Mouse (Mus musculus): Measurements from ENCODE around the gene Prx. TPM values are rescaled to one million over a fixed set of nuclear protein-coding genes. Genes with fewer than 3 reads are reported as not detected.

Gene Prx
- polyA plus RNA-seq, 1 experiment from 2014 or later = 13.0 TPM

DNA sequence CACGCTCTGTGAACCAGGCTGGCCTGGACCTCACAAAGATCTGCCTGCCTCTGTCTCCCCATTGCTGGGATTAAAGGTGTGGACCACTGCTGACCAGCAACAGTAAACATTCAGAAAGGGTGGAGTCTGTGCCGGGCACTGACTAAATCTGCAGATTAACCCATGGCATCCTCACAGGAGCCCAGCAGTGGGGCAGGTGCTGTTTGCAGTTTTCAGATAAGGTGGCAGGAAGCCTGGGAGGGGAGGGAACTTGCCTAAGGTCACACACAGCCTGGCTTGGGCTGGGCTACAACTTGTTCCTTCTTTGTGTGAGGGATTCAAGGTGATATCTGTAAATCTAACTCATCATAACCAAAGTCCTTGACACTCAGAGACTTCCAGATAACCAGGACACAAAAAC, 41.4 kb downstream of the Prx start:
- peaks cover 4% of the 10 kb centered on the region for H3K36me3 ChIP-seq (ENCODE audit: control insufficient read depth, insufficient read depth, low read length)
- H3K4me3 ChIP-seq (ENCODE audit: low read length) = no peak overlapping the region
- peaks cover 2% of the 10 kb centered on the region; the same call in 1 of the 2 replicates for H3K4me1 ChIP-seq (replicated peaks; ENCODE audit: control insufficient read depth, insufficient read depth, low read length)
- no peak overlapping the region for H3K9ac ChIP-seq (ENCODE audit: low read length)
- no peaks in the 10 kb centered on the region for H3K9me3 ChIP-seq (ENCODE audit: control insufficient read depth, low read length)
- 58% methylated on average over 2 of the region's 2 CpGs for WGBS
- H3K27ac ChIP-seq (ENCODE audit: low read length) = no peak overlapping the region
- no peaks in the 10 kb centered on the region for H3K27me3 ChIP-seq (ENCODE audit: control insufficient read depth, insufficient read depth, low read depth, low read length)
- ATAC-seq (ENCODE audit: low read depth) = no peak
- no peak overlapping the region for H3K4me2 ChIP-seq (ENCODE audit: low read depth, low read length)

DNA sequence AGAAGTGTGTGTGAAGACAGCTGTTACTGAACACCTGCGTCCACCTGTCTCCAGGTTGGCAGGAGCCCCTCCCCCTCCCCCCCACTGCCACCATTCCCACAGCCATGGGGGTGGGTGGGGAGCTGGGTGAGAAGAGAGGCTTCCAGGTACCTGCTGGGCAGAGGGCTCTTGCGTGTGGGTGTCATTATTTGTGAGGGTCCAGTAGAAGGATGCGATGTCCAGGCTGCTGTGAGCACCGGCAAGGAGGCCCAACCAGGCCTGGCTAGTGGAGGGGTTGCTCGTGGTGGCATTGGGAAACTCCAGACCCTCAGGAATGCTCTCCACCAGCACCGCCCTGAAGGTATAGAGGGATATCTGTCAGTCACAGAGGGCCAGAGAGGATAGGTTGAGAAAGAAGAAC, 41.8 kb downstream of the Prx start:
- Histone ChIP-seq H3K9ac (ENCODE audit: low read length) (no peak overlapping the region), H3K27me3 (ENCODE audit: control insufficient read depth, insufficient read depth, low read depth, low read length) (no peaks in the 10 kb centered on the region), H3K4me1 (replicated peaks; ENCODE audit: control insufficient read depth, insufficient read depth, low read length) (peaks cover 2% of the 10 kb centered on the region; the same call in 1 of the 2 replicates), H3K36me3 (ENCODE audit: control insufficient read depth, insufficient read depth, low read length) (peaks cover 3% of the 10 kb centered on the region), H3K9me3 (ENCODE audit: control insufficient read depth, low read length) (no peaks in the 10 kb centered on the region), H3K4me3 (ENCODE audit: low read length) (no peak overlapping the region), H3K4me2 (ENCODE audit: low read depth, low read length) (no peak overlapping the region), H3K27ac (ENCODE audit: low read length) (no peak overlapping the region)
- WGBS = 79% methylated on average over 6 of the region's 6 CpGs
- no peak for ATAC-seq (ENCODE audit: low read depth)

DNA sequence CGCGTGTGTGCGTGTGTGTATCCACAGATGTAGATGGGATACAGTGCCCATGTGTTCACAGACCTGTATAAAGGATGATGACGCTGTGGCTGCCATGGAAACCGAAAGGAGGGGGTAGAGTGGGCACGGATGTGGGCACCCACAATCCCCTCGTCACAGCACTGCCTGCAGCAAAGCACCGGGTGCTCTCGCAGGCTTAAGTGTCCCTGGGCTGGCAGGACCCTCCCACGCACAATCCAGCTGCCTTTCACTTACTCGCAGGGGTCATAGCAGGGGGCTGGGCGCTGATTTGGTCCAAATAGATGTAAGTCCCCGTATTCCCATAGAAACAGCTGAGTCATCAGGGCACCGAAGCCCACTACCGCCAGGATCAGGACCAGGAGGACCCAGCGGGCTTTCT, 42.3 kb downstream of the Prx start:
- Histone ChIP-seq H3K27me3 (ENCODE audit: control insufficient read depth, insufficient read depth, low read depth, low read length) (no peaks in the 10 kb centered on the region), H3K36me3 (ENCODE audit: control insufficient read depth, insufficient read depth, low read length) (no peaks in the 10 kb centered on the region; the same call in 1 of the 2 replicates), H3K27ac (ENCODE audit: low read length) (no peak overlapping the region), H3K4me3 (ENCODE audit: low read length) (no peak overlapping the region), H3K4me2 (ENCODE audit: low read depth, low read length) (no peak overlapping the region), H3K9ac (ENCODE audit: low read length) (no peak overlapping the region), H3K4me1 (replicated peaks; ENCODE audit: control insufficient read depth, insufficient read depth, low read length) (peaks cover 2% of the 10 kb centered on the region; the same call in 1 of the 2 replicates), H3K9me3 (ENCODE audit: control insufficient read depth, low read length) (no peaks in the 10 kb centered on the region)
- WGBS = 70% methylated on average over 16 of the region's 16 CpGs
- ATAC-seq (ENCODE audit: low read depth) = peak; percentile 24; the same call in 1 of the 2 replicates

DNA sequence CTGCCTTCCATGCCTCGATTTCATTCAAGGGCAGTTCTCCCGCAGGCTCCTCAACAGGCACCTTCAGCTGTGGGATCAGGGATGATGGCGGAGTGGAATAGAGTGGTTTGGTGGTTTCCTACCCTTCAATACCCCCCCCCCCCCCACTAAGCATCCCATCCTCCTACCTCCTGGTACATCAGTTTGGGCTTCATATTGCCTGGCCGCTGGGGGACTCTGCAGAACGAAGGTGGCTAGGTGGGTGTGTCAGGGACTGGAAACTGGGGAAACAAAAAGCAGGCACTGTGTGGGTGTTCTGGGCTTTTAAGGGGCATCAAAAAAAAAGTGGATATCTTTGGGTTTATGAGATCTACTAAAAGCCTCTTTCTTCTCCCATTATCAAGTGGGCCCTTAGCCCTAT, 42.8 kb downstream of the Prx start:
- H3K36me3 ChIP-seq (ENCODE audit: control insufficient read depth, insufficient read depth, low read length) = no peaks in the 10 kb centered on the region; the same call in 1 of the 2 replicates
- no peaks in the 10 kb centered on the region for H3K27me3 ChIP-seq (ENCODE audit: control insufficient read depth, insufficient read depth, low read depth, low read length)
- peak overlapping the region; percentile 57 for H3K4me3 ChIP-seq (ENCODE audit: low read length)
- 53% methylated on average over 5 of the region's 5 CpGs for WGBS
- peak overlapping the region; percentile 70 for H3K9ac ChIP-seq (ENCODE audit: low read length)
- peaks cover 2% of the 10 kb centered on the region; the same call in 1 of the 2 replicates for H3K4me1 ChIP-seq (replicated peaks; ENCODE audit: control insufficient read depth, insufficient read depth, low read length)
- H3K27ac ChIP-seq (ENCODE audit: low read length) = no peak overlapping the region
- no peak for ATAC-seq (ENCODE audit: low read depth)
- H3K4me2 ChIP-seq (ENCODE audit: low read depth, low read length) = peak overlapping the region; percentile 88
- H3K9me3 ChIP-seq (ENCODE audit: control insufficient read depth, low read length) = no peaks in the 10 kb centered on the region

DNA sequence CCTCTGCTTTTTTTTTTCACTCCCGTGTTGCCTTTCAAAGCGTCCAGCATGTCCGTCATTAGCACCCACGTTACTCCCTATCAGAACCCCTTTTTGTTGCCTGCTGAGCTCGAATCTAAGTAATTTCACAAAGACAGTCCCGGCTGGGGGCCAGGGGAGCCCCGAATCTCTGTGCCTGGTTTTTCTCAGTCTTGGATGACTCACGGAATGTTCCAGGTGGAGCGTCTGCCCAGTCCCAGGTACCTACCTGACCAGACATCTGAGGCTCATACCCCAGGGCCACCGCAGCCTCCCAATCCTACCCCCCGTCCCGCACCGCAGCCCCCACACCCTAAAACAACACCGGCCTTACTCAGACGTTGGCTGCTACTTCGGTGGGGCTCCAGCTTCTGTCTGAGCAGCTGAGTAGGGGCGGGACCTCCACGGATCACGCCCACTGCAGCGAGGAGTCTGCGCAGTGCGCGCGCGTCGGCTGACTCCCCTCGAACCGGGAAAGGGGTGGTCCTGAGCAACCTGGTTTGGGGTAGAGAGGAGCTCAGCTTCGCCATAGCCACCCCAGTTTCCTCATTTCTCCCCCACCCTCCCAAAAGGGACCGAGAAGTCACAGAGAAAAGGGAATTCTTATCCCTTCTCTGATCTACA, 43.4 kb downstream of the Prx start:
- peak; percentile 95 for ATAC-seq (ENCODE audit: low read depth)
- peak overlapping the region; percentile 57 for H3K4me3 ChIP-seq (ENCODE audit: low read length)
- no peaks in the 10 kb centered on the region; the same call in 1 of the 2 replicates for H3K36me3 ChIP-seq (ENCODE audit: control insufficient read depth, insufficient read depth, low read length)
- peaks cover 2% of the 10 kb centered on the region; the same call in 1 of the 2 replicates for H3K4me1 ChIP-seq (replicated peaks; ENCODE audit: control insufficient read depth, insufficient read depth, low read length)
- peak overlapping the region; percentile 88 for H3K4me2 ChIP-seq (ENCODE audit: low read depth, low read length)
- no peaks in the 10 kb centered on the region for H3K9me3 ChIP-seq (ENCODE audit: control insufficient read depth, low read length)
- H3K27me3 ChIP-seq (ENCODE audit: control insufficient read depth, insufficient read depth, low read depth, low read length) = no peaks in the 10 kb centered on the region
- H3K9ac ChIP-seq (ENCODE audit: low read length) = peak overlapping the region; percentile 70
- H3K27ac ChIP-seq (ENCODE audit: low read length) = no peak overlapping the region
- WGBS = under 1% methylated on average over 30 of the region's 30 CpGs

DNA sequence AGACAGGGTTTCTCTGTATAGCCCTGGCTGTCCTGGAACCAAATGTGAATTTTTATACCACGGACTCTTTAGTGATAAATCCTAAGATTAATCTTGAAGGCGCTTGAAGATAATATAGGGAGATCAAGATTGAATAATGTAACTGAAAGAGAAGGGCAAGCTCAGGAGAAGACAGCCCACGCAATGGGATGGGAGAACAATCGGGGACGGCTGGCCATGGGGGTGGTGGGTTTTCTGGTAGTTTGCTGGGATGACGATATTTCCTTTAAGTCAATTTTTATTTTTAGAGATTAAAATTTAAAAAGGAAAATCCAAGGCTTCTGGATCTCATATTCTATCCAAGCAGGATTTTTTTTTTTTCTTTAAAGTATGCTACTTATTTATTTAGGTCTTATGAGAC, 43.9 kb downstream of the Prx start:
- Histone ChIP-seq H3K27ac (ENCODE audit: low read length) (no peak overlapping the region), H3K36me3 (ENCODE audit: control insufficient read depth, insufficient read depth, low read length) (no peaks in the 10 kb centered on the region; the same call in 1 of the 2 replicates), H3K4me3 (ENCODE audit: low read length) (peak overlapping the region; percentile 57), H3K27me3 (ENCODE audit: control insufficient read depth, insufficient read depth, low read depth, low read length) (no peaks in the 10 kb centered on the region), H3K4me1 (replicated peaks; ENCODE audit: control insufficient read depth, insufficient read depth, low read length) (peaks cover 2% of the 10 kb centered on the region; the same call in 1 of the 2 replicates), H3K9ac (ENCODE audit: low read length) (peak overlapping the region; percentile 70), H3K9me3 (ENCODE audit: control insufficient read depth, low read length) (no peaks in the 10 kb centered on the region), H3K4me2 (ENCODE audit: low read depth, low read length) (peak overlapping the region; percentile 88)
- WGBS = 45% methylated on average over 6 of the region's 6 CpGs
- 0 out of 2 replicates have a peak, but pooled peaks have one; percentile 2 for ATAC-seq (ENCODE audit: low read depth)

DNA sequence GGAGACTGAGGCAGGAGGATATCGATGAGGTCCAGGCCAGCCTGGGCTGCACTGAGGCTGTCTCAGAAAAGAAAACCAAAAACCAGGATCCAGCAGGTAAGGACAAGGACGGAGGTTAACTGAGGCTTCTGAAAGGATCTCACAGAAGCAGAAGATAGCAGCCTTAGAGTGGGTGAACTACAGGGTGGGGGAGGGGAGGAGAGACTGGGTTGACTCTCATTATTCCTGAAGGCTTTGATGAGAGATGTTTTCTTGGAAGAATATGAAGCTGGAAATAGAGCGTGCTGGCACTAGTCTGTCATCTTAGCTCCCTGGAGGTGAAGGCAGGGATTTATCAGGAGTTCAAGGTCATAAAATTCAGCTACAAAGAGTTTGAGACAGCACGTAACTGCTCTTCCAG, 44.7 kb downstream of the Prx start:
- H3K4me1 ChIP-seq (replicated peaks; ENCODE audit: control insufficient read depth, insufficient read depth, low read length) = peaks cover 2% of the 10 kb centered on the region; the same call in 1 of the 2 replicates
- H3K36me3 ChIP-seq (ENCODE audit: control insufficient read depth, insufficient read depth, low read length) = no peaks in the 10 kb centered on the region; the same call in 1 of the 2 replicates
- H3K27ac ChIP-seq (ENCODE audit: low read length) = no peak overlapping the region
- H3K27me3 ChIP-seq (ENCODE audit: control insufficient read depth, insufficient read depth, low read depth, low read length) = no peaks in the 10 kb centered on the region
- 91% methylated on average over 4 of the region's 4 CpGs for WGBS
- H3K4me2 ChIP-seq (ENCODE audit: low read depth, low read length) = no peak overlapping the region
- H3K9ac ChIP-seq (ENCODE audit: low read length) = no peak overlapping the region
- no peaks in the 10 kb centered on the region for H3K9me3 ChIP-seq (ENCODE audit: control insufficient read depth, low read length)
- ATAC-seq (ENCODE audit: low read depth) = no peak
- no peak overlapping the region for H3K4me3 ChIP-seq (ENCODE audit: low read length)

DNA sequence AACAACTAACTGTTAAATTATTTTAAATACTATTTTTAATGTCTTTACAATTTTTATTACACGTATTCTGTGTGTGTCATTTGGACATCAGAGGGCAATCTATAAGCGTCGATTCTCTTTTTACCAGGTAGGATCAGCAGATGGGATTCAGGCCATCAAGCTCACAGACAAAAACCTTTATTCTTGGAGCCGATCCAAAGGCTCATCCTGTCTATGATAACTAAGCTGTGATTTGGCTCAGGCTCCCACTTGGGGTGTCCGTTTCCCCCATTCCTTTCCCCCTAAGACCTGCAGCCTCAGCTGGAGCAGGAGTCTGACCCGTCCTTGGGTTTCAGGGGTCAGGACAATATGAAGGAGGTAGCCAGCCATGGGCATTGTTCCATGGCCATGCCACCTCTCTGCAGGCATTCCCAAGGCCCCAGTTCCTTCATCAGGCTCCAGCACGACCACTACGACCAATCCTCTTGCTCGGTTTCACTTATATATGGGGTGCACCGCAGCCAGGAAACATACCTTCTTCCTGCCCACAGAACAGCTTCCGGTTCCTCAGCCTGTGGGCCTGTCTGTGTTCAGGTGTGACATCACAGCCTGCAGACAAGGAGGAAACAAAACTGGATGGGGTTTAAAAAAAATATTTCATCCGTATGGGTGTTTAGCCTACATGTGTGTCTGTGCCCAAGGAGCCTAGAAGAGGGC, 45.7 kb downstream of the Prx start:
- Histone ChIP-seq H3K27me3 (ENCODE audit: control insufficient read depth, insufficient read depth, low read depth, low read length) (no peaks in the 10 kb centered on the region), H3K4me3 (ENCODE audit: low read length) (no peak overlapping the region), H3K9ac (ENCODE audit: low read length) (no peak overlapping the region), H3K4me1 (replicated peaks; ENCODE audit: control insufficient read depth, insufficient read depth, low read length) (peaks cover 2% of the 10 kb centered on the region; the same call in 1 of the 2 replicates), H3K4me2 (ENCODE audit: low read depth, low read length) (no peak overlapping the region), H3K36me3 (ENCODE audit: control insufficient read depth, insufficient read depth, low read length) (no peaks in the 10 kb centered on the region; the same call in 1 of the 2 replicates), H3K9me3 (ENCODE audit: control insufficient read depth, low read length) (no peaks in the 10 kb centered on the region), H3K27ac (ENCODE audit: low read length) (no peak overlapping the region)
- 67% methylated on average over 12 of the region's 12 CpGs for WGBS
- ATAC-seq (ENCODE audit: low read depth) = no peak

DNA sequence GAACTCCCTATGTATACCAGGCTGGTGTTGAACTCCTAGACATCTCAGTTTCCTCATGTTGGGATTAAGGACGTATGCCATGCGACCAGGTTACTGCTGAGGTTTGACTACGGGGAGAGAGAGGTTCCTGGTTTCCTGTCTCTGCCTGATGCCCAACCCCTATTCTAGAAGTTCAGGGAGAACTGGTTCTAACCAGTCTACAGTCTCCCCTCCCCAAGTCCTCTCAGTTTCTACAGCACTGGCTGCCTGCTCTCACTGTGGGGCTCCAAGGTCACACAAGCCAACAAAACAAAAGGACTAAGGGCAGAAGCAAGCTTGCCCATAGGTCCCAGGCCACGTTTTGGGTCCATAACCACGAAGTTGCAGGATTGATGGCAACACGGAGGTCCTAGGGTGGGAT, 50.5 kb downstream of the Prx start:
- Histone ChIP-seq H3K4me1 (replicated peaks; ENCODE audit: control insufficient read depth, insufficient read depth, low read length) (peaks cover 12% of the 10 kb centered on the region), H3K27me3 (ENCODE audit: control insufficient read depth, insufficient read depth, low read depth, low read length) (no peaks in the 10 kb centered on the region), H3K4me2 (ENCODE audit: low read depth, low read length) (no peak overlapping the region), H3K4me3 (ENCODE audit: low read length) (no peak overlapping the region), H3K27ac (ENCODE audit: low read length) (no peak overlapping the region), H3K9ac (ENCODE audit: low read length) (no peak overlapping the region), H3K36me3 (ENCODE audit: control insufficient read depth, insufficient read depth, low read length) (no peaks in the 10 kb centered on the region), H3K9me3 (ENCODE audit: control insufficient read depth, low read length) (no peaks in the 10 kb centered on the region)
- 70% methylated on average over 6 of the region's 6 CpGs for WGBS
- no peak for ATAC-seq (ENCODE audit: low read depth)

Measured in lung, embryonic 16.5 days (tissue).